Mouse (Mus musculus) layer of hippocampus, adult 2 months (tissue): ENCODE measurements around the gene Eid1. TPM values are rescaled to one million over a fixed set of nuclear protein-coding genes. Genes with fewer than 3 reads are reported as not detected.

Experiments used
- DNase-seq, 2 experiments: peaks; one replicate each; pipeline ENCODE4 v3.0.0; 2022; ENCODE audit warnings: low spot score in 2 of 2
- H3K27ac ChIP-seq: fragments of 200-600 bp; 2 replicates; pipeline ENCODE4 v1.8.1; 2022
- H3K4me3 ChIP-seq: fragments of 200-600 bp; 2 replicates; pipeline ENCODE4 v1.8.1; 2022; ENCODE audit warnings: mild to moderate bottlenecking
- CTCF ChIP-seq: fragments of 200-600 bp; conservative IDR thresholded peaks from 2 replicates; pipeline ENCODE4 v1.8.1; 2022; ENCODE audit warnings: antibody characterized with exemption, mild to moderate bottlenecking, moderate library complexity
- total RNA-seq, 2 experiments: library from RNA; stranded (reverse); gene quantifications; 2 replicates each; pipeline ENCODE4 v1.2.3; 2021

The Eid1 gene
- total RNA-seq, 2 experiments from 2014 or later: 246 to 261 TPM

DNA sequence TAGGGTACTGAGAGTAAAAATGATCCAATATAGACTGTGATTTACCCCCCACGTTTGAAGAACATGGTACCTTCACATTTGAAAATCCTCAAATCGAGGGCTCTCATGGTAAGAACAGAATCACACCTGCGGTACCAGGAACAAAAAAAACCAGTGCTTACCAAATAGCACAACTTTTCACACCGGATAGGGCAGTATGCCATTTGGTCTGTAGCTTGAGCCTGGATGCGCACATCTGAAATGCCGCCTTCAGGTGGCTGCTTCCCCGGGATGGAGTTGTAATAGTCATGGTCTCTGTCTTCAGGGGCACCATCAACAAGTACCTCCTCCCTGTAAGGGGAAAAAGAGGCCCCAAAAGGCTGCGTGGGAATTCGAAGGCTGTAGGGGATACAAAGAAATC is 17.5 kb upstream of the Eid1 start:
- H3K27ac ChIP-seq: no peak overlapping the region
- DNase-seq: no peak
- no peak overlapping the region for H3K4me3 ChIP-seq
- TF ChIP-seq CTCF: no peak

DNA sequence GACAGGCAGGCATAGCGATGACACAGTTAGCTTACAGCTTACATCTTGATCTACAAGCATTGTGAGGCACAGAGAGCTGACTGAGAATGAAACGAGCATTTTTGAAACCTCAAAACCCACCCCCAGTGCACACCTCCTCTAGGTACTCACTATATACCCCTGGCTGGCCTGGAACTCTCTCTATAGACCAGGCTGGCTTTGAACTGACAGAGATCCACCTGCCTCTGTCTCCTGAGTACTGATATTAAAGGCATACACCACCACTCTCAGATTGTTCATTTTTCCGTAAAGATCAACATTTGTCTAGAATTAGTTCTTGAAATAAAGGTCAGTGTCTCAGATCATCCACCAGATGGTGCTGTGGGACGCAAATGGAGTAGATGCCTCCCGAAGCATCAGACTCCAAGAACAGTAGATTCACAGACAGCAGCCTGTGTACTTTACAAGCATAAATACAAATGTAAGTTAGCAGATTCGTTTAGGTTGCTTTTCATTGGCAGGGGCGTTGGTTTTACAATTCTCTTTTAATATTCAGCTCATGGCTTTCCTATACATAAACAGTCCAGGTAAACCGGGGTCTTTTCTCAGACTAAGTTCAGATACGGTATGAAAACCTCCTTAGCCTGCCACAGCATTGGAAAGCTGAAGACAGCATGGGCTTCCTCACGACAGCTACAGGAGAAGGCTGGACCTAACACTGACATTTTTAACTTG is 12.9 kb upstream of the Eid1 start:
- TF ChIP-seq CTCF: peak; percentile 91
- Histone ChIP-seq H3K27ac (no peak overlapping the region), H3K4me3 (peak overlapping the region; percentile 5; the same call in 1 of the 2 replicates)
- DNase-seq: peak; percentile 71 to 89

DNA sequence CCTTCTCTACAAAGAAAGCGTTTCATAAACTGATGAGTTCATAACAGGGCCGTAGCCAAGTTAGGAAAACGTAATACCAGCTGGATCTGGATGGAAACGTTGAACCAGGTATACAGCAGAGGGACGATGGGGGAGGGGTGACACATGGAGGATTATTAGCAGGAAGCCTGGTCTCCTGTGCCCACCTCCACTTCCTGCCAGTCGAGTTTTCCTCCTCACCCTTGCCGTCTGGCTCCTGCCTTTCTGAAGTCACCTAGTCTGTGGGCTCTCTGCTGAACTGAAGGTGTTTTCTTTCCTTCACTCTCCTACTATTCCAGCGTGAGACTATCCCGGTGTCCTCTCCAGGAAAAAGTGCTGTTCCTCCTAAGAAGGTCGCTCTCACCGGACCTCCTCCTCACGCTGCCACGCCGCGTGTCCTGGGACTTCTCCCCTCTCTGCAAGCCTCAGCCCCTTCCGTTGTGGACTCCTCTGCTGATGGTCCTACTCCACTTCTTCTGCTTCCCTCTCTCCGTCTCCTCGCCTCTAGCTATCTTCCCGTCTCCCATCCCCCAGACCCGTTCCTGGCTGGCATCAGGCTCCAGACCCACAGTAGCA is 12.3 kb upstream of the Eid1 start:
- H3K27ac ChIP-seq: no peak overlapping the region

DNA sequence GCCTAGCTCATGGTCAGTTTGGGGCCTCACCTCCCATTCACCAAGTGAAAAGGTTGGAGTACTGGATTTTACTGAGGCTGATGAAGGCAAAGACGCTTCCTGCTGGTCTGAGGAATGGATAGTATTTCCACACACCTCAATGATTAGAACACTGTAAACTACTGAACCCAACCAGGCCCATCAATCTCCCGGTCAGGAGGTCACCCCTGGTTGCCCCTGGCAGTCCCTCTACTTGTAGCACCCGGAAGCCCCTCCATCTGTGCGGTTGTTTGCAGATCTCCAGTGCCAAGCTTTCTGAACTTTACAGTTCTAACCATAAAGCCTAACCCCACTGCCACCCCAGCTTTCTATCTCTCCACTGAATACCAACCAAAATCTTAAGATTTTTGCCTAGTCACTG is 11.7 kb upstream of the Eid1 start:
- Histone ChIP-seq H3K4me3 (no peak overlapping the region), H3K27ac (no peak overlapping the region)
- no peak for DNase-seq
- TF ChIP-seq CTCF: no peak

More for the DNA sequence above, 12.3 kb upstream of the Eid1 start:
- H3K4me3 ChIP-seq: no peak overlapping the region; the same call in 1 of the 2 replicates
- no peak for DNase-seq
- no peak for TF ChIP-seq CTCF

DNA sequence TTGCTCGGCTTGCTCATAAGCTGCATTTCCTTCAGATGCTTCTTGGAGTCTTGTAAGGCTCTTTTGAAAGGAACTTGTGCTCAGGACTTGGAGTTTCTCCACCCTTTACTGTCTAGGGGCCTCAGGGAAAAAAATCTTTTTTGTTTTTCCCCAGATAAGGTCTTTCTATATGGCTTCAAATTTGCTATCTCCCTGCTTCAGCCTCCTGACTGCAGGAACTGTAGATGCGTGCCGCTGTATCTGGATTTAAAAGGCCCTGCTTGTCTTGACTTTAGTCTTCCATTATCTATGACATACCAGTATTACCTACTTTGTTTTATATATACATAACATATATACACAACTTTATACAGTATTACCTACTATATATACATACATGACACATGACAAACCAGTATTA is 10.4 kb upstream of the Eid1 start:
- H3K27ac ChIP-seq: no peak overlapping the region
- no peak for DNase-seq
- no peak overlapping the region for H3K4me3 ChIP-seq
- TF ChIP-seq CTCF: no peak

DNA sequence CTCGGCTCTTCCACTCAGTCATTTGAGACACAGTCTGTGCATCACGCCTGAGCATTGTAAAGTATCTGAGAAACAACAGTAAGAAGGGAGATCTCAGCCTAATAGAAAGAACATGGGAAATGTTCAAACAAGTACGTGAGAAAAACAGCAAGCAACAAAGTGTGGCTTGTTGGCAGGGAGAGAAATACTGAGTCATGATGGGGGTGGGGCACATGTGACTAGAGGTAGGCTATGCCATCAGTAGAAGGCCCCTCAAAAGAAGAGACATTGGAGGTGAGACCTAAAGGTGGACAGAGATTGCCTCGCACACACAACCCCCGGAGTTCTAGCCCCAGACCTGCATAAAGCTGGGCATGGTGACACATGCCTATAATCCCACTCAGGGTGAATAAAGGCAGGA is 7.7 kb upstream of the Eid1 start:
- no peak overlapping the region for H3K27ac ChIP-seq
- no peak overlapping the region for H3K4me3 ChIP-seq
- DNase-seq: no peak
- no peak for TF ChIP-seq CTCF

DNA sequence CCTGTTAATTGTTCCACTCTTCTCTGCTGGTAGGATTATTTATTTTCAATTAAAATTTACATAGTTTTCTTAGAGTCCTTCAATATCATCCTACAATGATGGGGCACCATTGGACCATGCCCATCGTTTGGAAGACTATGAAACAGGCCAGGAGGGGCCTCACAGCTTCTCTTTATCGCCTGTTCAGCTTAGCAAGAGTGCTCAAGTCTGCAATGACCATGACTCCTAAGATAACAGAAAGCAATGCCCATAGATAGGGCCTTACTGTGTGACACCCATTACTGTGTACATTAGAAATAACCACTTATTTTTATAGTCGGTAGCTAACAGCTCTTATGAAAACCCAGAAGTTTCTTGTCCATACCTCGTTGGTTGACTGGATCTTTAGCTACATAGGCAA is 7.0 kb upstream of the Eid1 start:
- no peak overlapping the region for H3K4me3 ChIP-seq
- no peak for DNase-seq
- TF ChIP-seq CTCF: no peak
- no peak overlapping the region for H3K27ac ChIP-seq

DNA sequence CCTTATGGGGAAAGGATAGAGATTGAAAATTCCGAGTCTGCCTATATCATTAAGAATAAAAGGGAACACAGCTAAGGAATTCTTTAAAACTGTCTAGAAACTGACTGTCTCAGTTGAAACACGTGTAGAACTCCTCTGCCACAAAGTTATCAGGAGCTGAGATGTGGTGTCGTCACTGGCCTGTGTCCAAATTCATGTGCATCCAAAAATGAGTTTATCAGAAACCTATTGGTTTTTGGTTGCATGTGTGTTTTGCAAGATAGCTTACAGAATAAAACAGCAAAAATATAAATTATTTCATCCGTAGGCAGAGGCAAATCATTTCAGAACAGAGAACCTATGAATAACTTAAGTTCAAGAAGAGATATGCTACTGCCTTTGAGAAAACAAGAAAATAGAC is 6.2 kb upstream of the Eid1 start:
- H3K4me3 ChIP-seq: no peak overlapping the region
- H3K27ac ChIP-seq: no peak overlapping the region
- DNase-seq: no peak
- TF ChIP-seq CTCF: no peak

DNA sequence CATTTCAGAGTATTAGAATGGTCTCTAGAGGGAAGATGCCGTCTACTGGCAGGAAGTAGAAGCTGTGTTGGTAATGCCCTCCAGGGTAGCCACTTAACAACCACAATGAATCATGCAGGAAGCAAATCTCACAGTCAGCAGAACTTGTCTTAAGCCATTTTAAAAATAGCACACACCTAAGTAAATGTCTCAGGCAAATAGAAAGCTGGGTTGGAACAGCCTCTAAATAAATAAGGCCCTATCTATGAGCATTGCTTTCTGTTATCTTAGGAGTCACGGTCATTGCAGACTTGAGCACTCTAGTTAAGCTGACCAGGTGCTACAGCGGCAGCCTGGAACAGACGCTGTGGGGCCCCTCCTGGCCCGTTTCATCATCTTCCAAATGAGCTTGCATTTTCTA is 5.7 kb upstream of the Eid1 start:
- TF ChIP-seq CTCF: 0 out of 2 replicates have a peak, but pooled peaks have one; percentile 9
- no peak for DNase-seq
- Histone ChIP-seq H3K27ac (no peak overlapping the region), H3K4me3 (no peak overlapping the region)

DNA sequence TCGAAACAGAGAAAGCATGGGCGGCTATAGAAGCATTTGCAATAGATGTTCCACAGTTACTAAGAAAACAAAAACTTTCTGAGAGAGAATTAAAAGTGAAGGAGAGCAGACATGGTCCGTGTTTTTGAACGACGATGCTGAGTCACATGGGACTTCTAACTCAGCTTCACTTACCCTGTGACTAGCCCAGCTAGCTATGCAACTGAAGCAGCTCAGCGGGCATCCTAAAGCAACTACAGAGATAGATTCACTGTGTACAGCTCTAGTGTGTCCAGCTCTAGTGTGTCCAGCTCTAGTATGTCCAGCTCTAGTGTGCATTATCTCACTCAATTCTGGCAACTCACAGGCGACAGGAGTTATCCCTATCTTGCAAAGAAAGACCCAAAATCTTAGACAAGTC is 5.2 kb upstream of the Eid1 start:
- no peak for TF ChIP-seq CTCF
- no peak for DNase-seq
- Histone ChIP-seq H3K4me3 (no peak overlapping the region), H3K27ac (no peak overlapping the region)

DNA sequence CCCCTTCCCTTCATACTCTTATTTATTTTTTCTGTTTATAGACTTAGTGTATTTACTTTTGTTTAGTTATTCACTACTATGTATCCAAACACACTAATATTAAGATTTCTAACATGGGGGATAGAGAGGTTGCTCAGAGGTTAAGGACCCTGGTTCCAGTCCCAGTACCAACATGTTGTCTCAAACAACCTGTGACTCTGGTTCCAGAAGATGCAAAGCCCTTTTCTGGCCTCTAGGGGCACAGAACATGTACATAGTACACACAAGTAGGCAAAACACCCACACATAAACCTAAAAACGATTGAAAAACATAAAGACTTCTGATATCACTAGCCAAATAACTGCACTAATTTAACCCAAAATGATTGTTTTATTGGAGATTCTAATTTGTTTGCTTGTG is 2.0 kb upstream of the Eid1 start:
- peak; percentile 65 for TF ChIP-seq CTCF
- DNase-seq: no peak
- H3K27ac ChIP-seq: no peak overlapping the region
- no peak overlapping the region for H3K4me3 ChIP-seq

DNA sequence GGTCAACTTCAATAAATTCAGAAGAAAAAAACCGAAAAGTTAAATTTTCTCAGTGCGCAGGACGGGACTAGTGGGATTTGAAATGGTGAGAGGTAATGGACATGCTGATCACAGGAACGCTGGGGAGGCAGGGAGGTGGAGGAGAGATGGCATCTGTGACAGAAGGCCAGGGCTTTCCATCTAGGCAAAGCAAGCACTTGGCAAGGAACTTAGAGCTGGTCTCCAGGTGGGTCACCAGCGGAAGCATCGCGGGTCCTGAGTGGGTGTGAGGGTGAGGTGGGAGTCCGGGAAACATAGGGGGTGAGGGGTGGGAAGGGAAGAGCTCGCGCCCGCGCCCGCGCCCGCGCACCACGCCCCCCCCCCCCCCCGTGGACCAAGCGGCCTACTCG is 333 bp upstream of the Eid1 start:
- no peak for DNase-seq
- H3K4me3 ChIP-seq: peak overlapping the region; percentile 80
- TF ChIP-seq CTCF: no peak
- H3K27ac ChIP-seq: peak overlapping the region; percentile 98

DNA sequence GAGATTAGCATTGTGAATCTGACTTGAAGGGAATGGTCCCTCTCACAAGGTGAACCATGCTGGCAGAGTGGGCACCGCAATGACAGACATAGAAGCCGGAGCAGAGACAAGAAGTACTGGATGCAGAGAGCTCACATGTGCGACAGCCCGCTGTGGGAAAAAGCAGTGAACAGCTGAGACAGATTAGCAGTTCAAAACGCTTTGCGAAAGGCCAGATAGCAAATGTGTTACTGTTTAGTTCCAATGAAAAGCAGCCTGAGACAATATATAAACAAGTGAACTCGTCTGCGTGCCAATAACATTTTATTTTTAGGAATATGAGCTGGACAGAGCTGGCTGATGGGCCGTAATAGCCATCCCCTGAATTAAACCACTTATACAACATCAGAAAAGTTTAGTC is 8.9 kb downstream of the Eid1 start:
- no peak for DNase-seq
- H3K27ac ChIP-seq: 0 out of 2 replicates have a peak overlapping the region, but pooled peaks have one; percentile 0
- TF ChIP-seq CTCF: no peak
- no peak overlapping the region for H3K4me3 ChIP-seq

DNA sequence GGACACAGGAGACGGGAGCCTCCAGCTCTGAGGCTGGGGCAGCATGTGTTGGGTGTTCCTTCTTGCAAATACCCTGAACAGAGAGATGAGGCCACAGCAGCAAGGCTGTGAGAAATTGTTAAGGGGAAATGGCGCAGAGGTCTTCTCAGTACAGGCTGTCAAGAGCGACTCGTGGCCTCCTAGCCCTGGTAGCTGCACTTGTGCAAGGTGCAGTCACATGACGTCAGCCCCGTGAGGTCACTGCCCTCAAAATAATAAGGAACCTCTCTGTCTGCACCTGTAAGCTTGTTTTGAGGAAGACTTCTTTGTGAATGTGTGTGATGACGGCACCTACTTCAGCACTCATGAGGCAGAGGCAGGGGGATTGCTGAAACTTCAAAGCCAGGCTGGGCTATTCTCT is 11.0 kb downstream of the Eid1 start:
- no peak for DNase-seq
- H3K27ac ChIP-seq: peak overlapping the region; percentile 15; the same call in 1 of the 2 replicates
- no peak overlapping the region for H3K4me3 ChIP-seq
- no peak for TF ChIP-seq CTCF
